Mouse (Mus musculus) activated CD4-positive, CD25-positive, alpha-beta regulatory T cell, adult 4 months (primary cell): ENCODE measurements around the gene Mmachc. TPM values are rescaled to one million over a fixed set of nuclear protein-coding genes. Genes with fewer than 3 reads are reported as not detected.

Experiments
- ATAC-seq: one replicate; pipeline ENCODE4 v1.8.0; 2017
- polyA plus RNA-seq, 2 experiments: library from polyadenylated mRNA; unstranded; fragments of 100-300 nt; shearing (Covaris generic); gene quantifications; one replicate each; pipeline ENCODE4 v1.2.1; 2017

Mmachc gene
- polyA plus RNA-seq: 1 to 10 TPM; 3.9 to 4.9 TPM

- peak; percentile 98 for ATAC-seq
Measured at GRCm38 (mm10) chr4:116708201-116708764, at the start of gene Mmachc, which contains the start of gene Ccdc163. Gene Mmachc, minus strand, starts transcription at chr4:116708406. Gene Ccdc163, plus strand, starts transcription at chr4:116708509.

- no peak for ATAC-seq
Measured at GRCm38 (mm10) chr4:116749750-116750149, 41.5 kb upstream of the Mmachc start.

GRCm38 (mm10) chr4:116738972-116739751 lies 31.0 kb upstream of the Mmachc start:
- no peak for ATAC-seq

DNA sequence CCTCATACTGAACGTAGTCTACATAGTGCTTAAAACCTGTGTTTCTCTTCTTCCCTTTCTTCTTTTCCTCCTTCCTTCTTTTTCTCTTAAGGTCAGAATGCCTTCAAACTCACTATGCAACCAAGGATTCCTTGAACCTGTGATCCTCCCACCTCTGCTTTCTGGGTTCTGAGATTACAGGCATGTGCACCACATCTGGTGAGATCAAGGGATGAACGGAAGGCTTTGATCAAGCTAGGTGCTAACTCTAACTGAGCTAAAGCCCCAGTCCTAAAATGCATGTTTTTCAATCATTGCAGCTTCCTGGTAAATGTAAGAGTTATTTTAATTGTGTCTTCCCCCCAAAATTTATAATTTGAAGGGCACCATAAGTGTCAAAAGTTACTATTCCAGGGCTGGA lies 26.8 kb upstream of the Mmachc start:
- no peak for ATAC-seq

GRCm38 (mm10) chr4:116732355-116732754 lies 24.1 kb upstream of the Mmachc start:
- no peak for ATAC-seq

- ATAC-seq: no peak
Measured at GRCm38 (mm10) chr4:116731077-116731476, 22.9 kb upstream of the Mmachc start.

DNA sequence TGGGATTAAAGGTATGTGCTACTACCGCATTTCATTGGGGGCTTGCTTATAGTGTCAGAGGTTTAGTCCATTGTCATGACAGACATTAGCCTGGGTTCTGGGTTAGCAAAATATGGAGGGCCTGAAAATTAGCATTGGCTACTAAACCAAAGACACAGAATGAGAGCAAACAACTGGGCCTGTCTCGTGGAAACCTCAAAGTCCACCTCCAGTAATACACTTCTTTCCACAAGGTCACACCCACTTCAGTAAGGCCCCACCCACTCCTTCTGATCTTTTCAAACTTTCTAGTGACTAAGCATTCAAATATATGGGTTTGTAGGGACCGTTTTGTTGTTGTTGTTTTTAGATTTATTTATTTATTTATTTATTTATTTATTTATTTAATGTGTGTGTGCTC lies 21.3 kb upstream of the Mmachc start:
- ATAC-seq: no peak

DNA sequence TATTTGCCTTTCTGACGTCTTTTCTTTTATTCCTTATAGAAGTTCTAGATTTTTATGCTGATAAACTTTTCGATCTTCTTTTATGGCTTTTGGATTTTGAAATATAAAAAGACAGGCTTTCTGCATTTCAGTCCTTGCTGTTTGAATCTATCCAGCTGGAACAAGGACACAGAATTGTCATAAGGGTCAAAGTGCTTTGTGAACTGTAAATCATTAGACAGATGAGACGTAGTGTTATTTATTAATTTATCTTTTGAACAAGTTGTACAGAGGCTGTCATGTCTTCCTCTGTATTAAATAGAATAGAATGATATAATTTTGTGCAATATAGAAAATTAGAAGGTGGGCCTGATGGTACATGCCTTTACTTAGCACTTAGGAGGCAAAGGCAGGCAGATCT lies 19.2 kb upstream of the Mmachc start:
- no peak for ATAC-seq

DNA sequence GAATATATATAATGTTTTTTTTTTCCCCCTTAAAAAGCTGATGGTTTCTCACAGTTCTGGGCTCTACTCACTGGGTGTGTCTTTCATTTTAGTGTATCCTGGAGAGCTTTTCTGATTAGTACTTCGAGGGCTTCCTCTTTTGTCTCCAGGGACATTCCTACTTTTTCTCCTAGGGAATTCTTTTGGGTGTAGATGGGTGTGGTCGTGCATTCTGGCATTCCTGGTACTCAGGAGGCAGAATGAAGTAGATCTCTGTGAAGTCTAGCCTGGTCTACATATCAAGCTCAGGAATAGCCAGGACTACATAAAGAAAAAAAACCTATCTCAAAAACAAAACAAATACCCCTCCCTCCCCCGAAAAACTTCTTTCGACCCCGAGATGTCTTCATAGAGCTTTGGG lies 17.2 kb upstream of the Mmachc start:
- ATAC-seq: no peak

GRCm38 (mm10) chr4:116722230-116722629 lies 14.0 kb upstream of the Mmachc start:
- no peak for ATAC-seq

GRCm38 (mm10) chr4:116721098-116721628 lies 13.0 kb upstream of the Mmachc start:
- peak; percentile 3 for ATAC-seq

DNA sequence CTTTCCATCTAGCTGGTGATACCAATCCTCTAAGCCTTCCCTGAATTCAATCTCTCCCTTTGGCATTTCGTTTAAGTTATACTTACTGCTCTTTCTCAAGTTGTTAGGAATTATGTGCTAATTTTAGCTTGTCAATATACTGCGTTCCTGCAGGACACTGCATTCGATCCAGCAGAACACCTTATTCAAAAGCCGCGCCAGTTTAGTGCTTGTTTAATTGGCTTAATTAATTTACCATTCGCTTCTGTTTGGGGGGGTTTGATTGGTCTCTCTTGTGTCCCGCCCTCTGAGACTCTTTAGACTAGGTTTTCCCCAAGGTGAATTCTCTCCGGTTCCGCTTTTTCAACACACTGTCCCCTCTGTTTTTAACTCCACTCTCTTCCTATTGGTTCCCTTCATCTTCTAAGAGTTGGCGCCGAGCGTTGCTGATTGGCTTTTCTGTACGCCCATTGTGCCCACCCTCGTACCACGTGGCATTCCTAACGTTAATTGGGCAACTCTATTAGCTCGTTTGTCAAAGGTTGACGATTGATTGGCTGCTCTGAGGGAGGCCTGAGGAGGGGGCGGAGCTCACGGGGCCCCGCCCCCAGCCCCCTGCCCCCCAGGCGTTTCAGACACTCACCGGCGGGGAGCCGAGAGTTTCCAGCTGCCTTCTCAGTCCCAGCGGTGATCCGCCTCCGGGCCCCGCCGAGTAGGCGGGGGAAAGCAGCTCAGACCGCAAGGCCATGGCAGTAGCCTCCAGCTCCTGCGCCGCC lies 12.3 kb upstream of the Mmachc start, which contains the start of gene Tesk2:
Gene Tesk2 (plus strand): TSS at position 606 of the 755 bp plus-strand sequence.
- peak; percentile 95 for ATAC-seq

GRCm38 (mm10) chr4:116719396-116719795 lies 11.2 kb upstream of the Mmachc start:
- ATAC-seq: no peak

GRCm38 (mm10) chr4:116712536-116712935 lies 4.3 kb upstream of the Mmachc start:
- no peak for ATAC-seq

- no peak for ATAC-seq
Measured at GRCm38 (mm10) chr4:116710154-116710553, 1.9 kb upstream of the Mmachc start.

DNA sequence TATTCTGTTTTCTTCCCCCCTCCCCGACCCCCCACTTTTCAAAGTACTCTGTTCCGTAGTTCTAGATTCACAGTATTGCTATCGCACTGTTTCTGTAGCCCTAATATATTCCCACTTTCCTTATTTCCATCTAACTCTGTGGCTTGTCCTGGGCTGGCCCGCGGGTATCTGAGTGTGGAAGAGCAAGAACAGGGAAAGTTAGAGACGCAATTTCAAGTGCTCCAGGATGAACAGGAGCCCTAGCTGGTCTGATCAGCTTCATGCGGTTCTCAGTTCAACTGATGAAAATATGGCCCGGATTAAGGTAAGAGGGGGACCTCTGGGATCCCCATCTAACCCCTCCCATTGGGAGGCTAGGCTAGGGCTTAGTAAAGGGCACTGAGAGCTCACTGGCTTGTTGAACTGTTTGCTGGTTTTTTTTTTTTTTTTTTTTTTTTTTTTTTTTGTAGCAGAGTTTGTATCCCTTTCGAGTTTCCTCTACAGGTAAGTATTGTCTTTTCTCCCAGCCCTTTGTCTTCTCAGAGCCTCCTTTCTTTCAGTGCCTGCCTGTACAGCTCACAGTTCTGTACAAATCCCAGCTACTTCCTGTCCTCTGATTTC lies 685 bp upstream of the Mmachc start:
- no peak for ATAC-seq

DNA sequence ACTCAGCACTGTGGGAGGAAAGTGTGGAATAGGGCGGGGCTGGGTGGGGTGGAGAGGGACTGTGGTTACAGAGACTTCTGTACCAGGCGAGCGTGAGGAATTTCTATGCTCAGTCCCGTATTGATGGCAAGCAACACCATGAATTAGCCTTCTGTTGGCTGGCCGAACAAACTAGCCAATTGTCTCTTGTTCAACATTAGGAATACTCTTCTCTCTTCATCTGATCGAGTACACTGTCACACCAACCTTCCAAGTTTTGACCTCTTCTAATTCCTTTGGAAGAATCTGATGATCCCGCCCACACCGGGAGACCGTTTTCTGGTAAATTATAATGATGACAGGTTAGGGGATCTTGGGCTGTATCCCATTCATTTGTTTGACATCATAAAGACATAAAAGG lies 540 bp downstream of the Mmachc start:
- no peak for ATAC-seq

DNA sequence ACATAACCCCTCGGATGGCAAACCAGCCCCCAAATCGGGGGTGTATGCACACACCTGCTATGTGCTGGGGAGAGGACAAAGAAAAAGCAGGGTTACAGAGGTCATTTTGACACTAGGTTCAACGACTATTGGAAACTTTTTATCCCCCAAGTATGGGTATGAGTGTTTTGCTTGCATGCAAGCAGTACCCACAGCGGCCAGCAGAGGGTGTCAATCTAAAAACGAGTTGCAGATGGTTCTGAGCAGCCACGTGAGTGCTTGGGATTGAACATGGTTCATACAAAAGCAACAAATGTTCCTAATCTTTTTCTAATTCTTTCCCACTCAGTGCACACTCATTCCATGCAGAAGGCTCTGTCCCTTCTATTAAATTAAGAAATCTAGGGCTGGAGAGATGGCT lies 4.4 kb downstream of the Mmachc start:
- ATAC-seq: no peak

DNA sequence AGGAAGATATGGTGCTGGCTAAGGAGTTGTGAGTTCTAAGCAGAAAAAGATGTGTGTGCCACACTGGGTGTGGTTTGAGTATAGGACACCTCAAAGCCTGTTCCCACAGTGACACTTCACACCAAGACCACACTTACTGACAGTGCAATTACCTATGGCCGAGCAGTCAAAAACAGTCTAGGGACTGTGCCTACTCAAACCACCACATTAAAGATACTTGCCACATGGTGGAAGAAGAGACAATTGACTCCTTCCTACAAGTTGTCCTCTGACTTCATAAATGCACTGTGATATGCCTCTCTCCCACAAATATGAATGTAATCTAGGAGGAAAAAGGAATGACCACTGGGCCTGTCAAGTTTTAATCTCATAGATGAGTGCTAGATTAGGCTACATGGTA lies 7.2 kb downstream of the Mmachc start:
- ATAC-seq: no peak

- no peak for ATAC-seq
Measured at GRCm38 (mm10) chr4:116698693-116699342, 9.4 kb downstream of the Mmachc start.

DNA sequence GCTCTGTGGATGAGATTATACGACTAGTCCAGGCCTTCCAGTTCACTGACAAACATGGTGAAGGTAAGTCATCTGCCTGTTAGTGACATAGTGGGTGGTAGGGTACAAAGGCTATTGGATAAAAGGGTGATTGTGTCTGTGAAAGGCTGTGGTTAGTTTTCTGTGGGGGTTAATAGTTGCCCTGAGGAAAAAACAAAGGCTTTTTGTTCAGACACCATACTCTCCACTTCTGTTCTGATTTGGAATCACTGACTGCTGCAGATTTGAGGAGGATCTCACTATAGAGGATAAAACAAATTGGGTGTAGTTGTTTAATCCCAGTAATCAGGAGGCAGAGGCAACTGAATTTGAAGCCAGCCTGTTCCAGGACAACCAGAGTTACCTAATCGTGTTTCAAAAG lies 14.4 kb downstream of the Mmachc start:
- no peak for ATAC-seq

- ATAC-seq: no peak
Measured at GRCm38 (mm10) chr4:116692146-116692545, 16.1 kb downstream of the Mmachc start.
